In the genomic region with DNA sequence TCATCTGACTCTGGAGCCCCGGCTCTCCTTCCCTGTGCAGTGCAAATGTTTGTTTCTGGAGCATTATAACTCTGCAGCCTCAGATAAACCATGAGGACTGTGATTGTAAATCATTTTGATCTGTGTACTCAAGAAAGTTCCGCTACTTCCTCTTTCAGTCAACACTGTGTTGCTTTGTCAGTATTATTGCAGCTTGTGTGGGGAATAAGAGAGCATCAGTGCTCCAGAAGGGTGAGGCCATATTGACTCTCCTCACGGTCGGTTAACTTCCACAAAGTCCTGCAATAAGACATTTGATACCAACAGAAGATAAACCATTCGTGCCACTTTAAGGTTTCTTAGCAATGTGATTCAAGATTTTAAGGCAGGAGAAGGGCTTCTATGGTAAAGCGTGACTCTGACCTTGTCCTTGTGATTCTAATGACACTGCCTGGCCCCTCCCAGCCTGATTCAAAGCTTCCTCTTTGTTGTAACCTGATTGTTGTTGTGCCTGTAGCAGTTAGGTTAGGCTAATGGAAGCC, we compare ENCODE assay signal across 11 mouse cellular contexts.
DNase-seq lines count a peak whose midpoint lies in the region; ATAC-seq and TF ChIP-seq lines count a peak whose summit lies in the region.
"Had no signal": no experiment of that assay in that cellular context is flagged by ENCODE, and none has a peak within 500 bp of the region (broad histone marks: within the 10 kb centered on the region; RNA-seq: fewer than 3 reads in every experiment).

No protein-coding gene starts in this region.

- no peaks in the 10 kb centered on the region for H3K36me3 ChIP-seq in ES-E14 (ENCODE audit: control insufficient read depth, insufficient read depth, low read length, poor library complexity, severe bottlenecking)
- no peaks in the 10 kb centered on the region for H3K36me3 ChIP-seq in kidney, embryonic 15.5 days
- no peaks in the 10 kb centered on the region for H3K36me3 ChIP-seq in forebrain, embryonic 12.5 days (replicated peaks)
- H3K36me3 ChIP-seq: limb, embryonic 12.5 days had no signal

- H3K4me2 ChIP-seq in kidney, embryonic 15.5 days: 0 out of 2 replicates have a peak overlapping the region, but pooled peaks have one; percentile 1
- no peak overlapping the region for H3K4me2 ChIP-seq in forebrain, embryonic 12.5 days
- H3K4me2 ChIP-seq: limb, embryonic 12.5 days had no signal

- no peak overlapping the region for H3K9ac ChIP-seq in ES-E14 (ENCODE audit: insufficient read depth, low read depth, low read length, poor library complexity, severe bottlenecking)
- no peak overlapping the region for H3K9ac ChIP-seq in kidney, embryonic 15.5 days
- no peak overlapping the region for H3K9ac ChIP-seq in forebrain, embryonic 12.5 days
- H3K9ac ChIP-seq: limb, embryonic 12.5 days had no signal

- H3K9me3 ChIP-seq in ES-E14 (ENCODE audit: control insufficient read depth, insufficient read depth, low read depth, low read length): no peaks in the 10 kb centered on the region
- no peaks in the 10 kb centered on the region for H3K9me3 ChIP-seq in kidney, embryonic 15.5 days (replicated peaks)
- H3K9me3 ChIP-seq in forebrain, embryonic 12.5 days: no peaks in the 10 kb centered on the region
- H3K9me3 ChIP-seq: limb, embryonic 12.5 days had no signal

- H3K27me3 ChIP-seq in kidney, embryonic 15.5 days: no peaks in the 10 kb centered on the region
- H3K27me3 ChIP-seq in forebrain, embryonic 12.5 days: no peaks in the 10 kb centered on the region
- H3K27me3 ChIP-seq: limb, embryonic 12.5 days had no signal

- in situ Hi-C loops in ES-E14 (cut with MboI; ENCODE audit: low sequenced_read_pairs in 2 of 2, unreplicated experiment in 2 of 2): no loop called here

- no peak overlapping the region for H3K27ac ChIP-seq in ES-E14 (ENCODE audit: insufficient read depth, low read depth, low read length, poor library complexity, severe bottlenecking)
- H3K27ac ChIP-seq in kidney, embryonic 15.5 days: peak overlapping the region; percentile 68; the same call in 1 of the 2 replicates
- no peak overlapping the region for H3K27ac ChIP-seq in forebrain, embryonic 12.5 days
- H3K27ac ChIP-seq: limb, embryonic 12.5 days had no signal

- peak; percentile 94 for ATAC-seq in kidney, embryonic 15.5 days (replicated peaks; ENCODE audit: low FRiP score)
- ATAC-seq in megakaryocyte progenitor cell, adult 5-6 weeks (replicated peaks; ENCODE audit: poor library complexity): peak; percentile 63
- ATAC-seq in forebrain, embryonic 12.5 days (ENCODE audit: low FRiP score): no peak

- peak; percentile 41 for DNase-seq in adrenal gland, adult 2 months
- DNase-seq in adrenal gland, adult 18-20 months (ENCODE audit: low spot score in 2 of 2): no peak
- DNase-seq in ES-E14 (ENCODE audit: low read depth, low spot score): peak; percentile 39
- no peak for DNase-seq in thymus, postnatal 36 days
- DNase-seq in layer of hippocampus, adult 11-12 months (ENCODE audit: low spot score): no peak
- DNase-seq: cerebellum, adult 8-10 months had no signal

- no peak overlapping the region for H3K4me3 ChIP-seq in ES-E14 (ENCODE audit: insufficient read depth in 1 of 2, low read depth in 1 of 2, low read length in 2 of 2, poor library complexity in 1 of 2, severe bottlenecking in 1 of 2)
- H3K4me3 ChIP-seq in kidney, embryonic 15.5 days (replicated peaks): no peak overlapping the region
- H3K4me3 ChIP-seq in forebrain, embryonic 12.5 days (replicated peaks): no peak overlapping the region
- H3K4me3 ChIP-seq: erythroblast, embryonic 14.5 days; limb, embryonic 12.5 days had no signal

- 13% methylated on average over 6 of the region's 6 CpGs for whole genome bisulfite sequencing in kidney, embryonic 15.5 days
- WGBS in forebrain, embryonic 12.5 days: 79% methylated on average over 6 of the region's 6 CpGs

- H3K4me1 ChIP-seq in ES-E14 (ENCODE audit: control insufficient read depth in 2 of 2, insufficient read depth in 2 of 2, low read length in 2 of 2, poor library complexity in 1 of 2): no peaks in the 10 kb centered on the region
- H3K4me1 ChIP-seq in kidney, embryonic 15.5 days: peaks cover 11% of the 10 kb centered on the region
- peaks cover 3% of the 10 kb centered on the region for H3K4me1 ChIP-seq in forebrain, embryonic 12.5 days

TF ChIP-seq in ES-E14, 5 proteins besides CTCF, POLR2A, EP300 and RAD21:
- TF ChIP-seq ZC3H11A (IDR thresholded peaks at IDR 0.05; ENCODE audit: borderline replicate concordance, low read depth, low read length): no peak
- TF ChIP-seq ZNF384 (IDR thresholded peaks at IDR 0.05; ENCODE audit: low read depth, low read length): no peak
- no peak for TF ChIP-seq MAFK (IDR thresholded peaks at IDR 0.05; ENCODE audit: insufficient read depth, low read depth, low read length)

Comparison
In these comparisons a context has a peak if more than half of its experiments do, and no peak if none do; other contexts are left out.
1. DNase-seq: peak in adrenal gland, adult 2 months (single experiment) and ES-E14 (single experiment); none in adrenal gland, adult 18-20 months (0 of 2), thymus, postnatal 36 days (0 of 2) and layer of hippocampus, adult 11-12 months (single experiment).